Mouse (Mus musculus) midbrain, embryonic 15.5 days (tissue): ENCODE results near the gene Trim11. TPM values are rescaled to one million over a fixed set of nuclear protein-coding genes. Genes with fewer than 3 reads are reported as not detected.

Source experiments
- ATAC-seq: fragments of 200-750 bp; cut with Nextera tagmentation; replicated peaks from 2 replicates; pipeline ENCODE4 v1.8.0; 2017; ENCODE audit warnings: moderate TSS enrichment
- H3K27ac ChIP-seq: fragments of 300-500 bp; sonication (generic); 2 replicates; pipeline ENCODE4 v1.5.1; 2015; ENCODE audit warnings: mild to moderate bottlenecking, inconsistent platforms
- H3K27me3 ChIP-seq: fragments of 300-500 bp; sonication (generic); replicated peaks from 2 replicates; pipeline ENCODE4 v1.6.1; 2015; ENCODE audit warnings: inconsistent platforms
- H3K36me3 ChIP-seq: fragments of 300-500 bp; sonication (generic); replicated peaks from 2 replicates; pipeline ENCODE4 v1.6.1; 2015; ENCODE audit warnings: inconsistent platforms
- H3K4me1 ChIP-seq: fragments of 300-500 bp; sonication (generic); 2 replicates; pipeline ENCODE4 v1.6.1; 2015; ENCODE audit warnings: inconsistent platforms
- H3K4me2 ChIP-seq: fragments of 300-500 bp; sonication (generic); 2 replicates; pipeline ENCODE4 v1.6.1; 2015; ENCODE audit warnings: inconsistent platforms, mild to moderate bottlenecking, moderate library complexity
- H3K4me3 ChIP-seq: fragments of 300-500 bp; sonication (generic); 2 replicates; pipeline ENCODE4 v1.5.1; 2015; ENCODE audit warnings: mild to moderate bottlenecking, inconsistent platforms
- H3K9ac ChIP-seq: fragments of 300-500 bp; sonication (generic); 2 replicates; pipeline ENCODE4 v1.6.1; 2015; ENCODE audit warnings: mild to moderate bottlenecking, inconsistent platforms
- H3K9me3 ChIP-seq: fragments of 300-500 bp; sonication (generic); 2 replicates; pipeline ENCODE4 v1.6.1; 2016; ENCODE audit warnings: inconsistent platforms
- WGBS: fragments of 180-500 bp; shearing (Covaris S2); methylation state at CpG from one replicate; pipeline ENCODE4 v1.1.7; 2015; ENCODE audit warnings: mixed read lengths; 5-methylcytosine and 5-hydroxymethylcytosine counted together
- polyA plus RNA-seq: library from polyadenylated mRNA; unstranded; fragments of >200 nt; fragmentation: Nextera tagmentation; extraction: Ambion mirVana; gene quantifications from 2 replicates; pipeline ENCODE4 v1.2.1, GENCODE M21; 2015

The Trim11 gene
- polyA plus RNA-seq, 1 experiment from 2014 or later, result 22.1 TPM

DNA sequence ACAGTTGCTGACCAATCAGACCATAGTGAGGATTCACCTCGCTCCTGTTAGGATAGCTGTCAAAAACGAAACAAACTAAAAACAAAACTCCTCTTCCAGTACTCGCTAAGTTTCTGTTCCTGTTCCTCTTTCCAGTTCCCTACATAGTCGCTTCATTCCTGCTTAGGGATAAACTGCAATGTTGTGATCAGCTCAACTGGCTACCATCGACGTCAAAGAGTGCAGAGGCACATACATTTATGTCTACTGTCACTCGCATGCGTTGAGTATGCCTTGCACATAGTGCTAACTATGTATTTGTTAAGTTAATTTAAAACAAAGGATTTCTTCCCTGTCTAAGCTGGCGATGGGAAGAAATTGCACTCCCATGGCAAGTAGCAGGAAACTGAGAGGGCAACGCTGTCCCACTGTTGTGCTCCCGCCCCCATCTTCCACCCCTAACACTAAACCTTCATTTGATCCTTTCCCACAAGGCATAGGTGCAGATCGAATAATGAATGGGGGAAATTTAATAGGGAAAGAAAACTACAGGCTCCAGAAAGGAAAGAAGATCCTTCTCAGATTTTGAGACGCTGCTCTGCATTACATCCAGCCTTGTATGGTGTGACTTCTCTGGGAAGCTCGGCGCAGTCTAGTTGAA lies 18.6 kb upstream of the Trim11 start:
- 37% methylated on average over 15 of the region's 15 CpGs for WGBS
- peak overlapping the region; percentile 38 for H3K9ac ChIP-seq
- peak overlapping the region; percentile 80 for H3K27ac ChIP-seq
- ATAC-seq, result no peak
- H3K4me1 ChIP-seq, result peaks cover 39% of the 10 kb centered on the region
- H3K4me2 ChIP-seq, result peak overlapping the region; percentile 75
- no peaks in the 10 kb centered on the region for H3K36me3 ChIP-seq
- 0 out of 2 replicates have a peak, but pooled peaks cover 4% of the 10 kb centered on the region for H3K27me3 ChIP-seq
- no peaks in the 10 kb centered on the region for H3K9me3 ChIP-seq
- H3K4me3 ChIP-seq, result peak overlapping the region; percentile 52

DNA sequence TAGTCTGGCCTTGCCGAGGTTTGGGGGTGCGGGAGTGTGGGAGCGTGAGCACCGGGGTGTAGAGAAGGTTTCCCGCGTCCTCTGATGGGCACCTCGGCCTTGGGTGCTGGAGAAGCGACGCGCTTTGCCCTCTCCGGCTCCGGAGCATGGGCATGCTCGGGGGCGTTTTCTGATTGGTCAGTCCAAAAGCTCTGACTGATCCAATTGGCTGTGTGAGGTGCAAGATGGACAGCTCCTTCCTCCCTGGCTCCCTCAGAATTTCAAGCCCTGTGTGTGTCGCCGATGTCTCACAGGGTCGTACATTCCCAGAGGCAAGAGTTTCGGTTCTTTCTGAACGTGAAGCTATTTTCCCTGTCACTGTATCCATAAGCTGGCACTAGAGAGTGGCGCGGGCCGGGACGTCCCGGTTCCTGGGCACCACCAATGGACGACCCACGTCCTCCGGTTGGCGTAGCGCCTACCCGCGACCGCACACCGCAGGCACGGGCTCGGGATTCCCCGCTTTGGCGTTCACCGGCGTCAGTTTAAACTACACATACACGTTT lies 17.9 kb upstream of the Trim11 start:
- peak; percentile 87 for ATAC-seq
- H3K27ac ChIP-seq, result peak overlapping the region; percentile 80
- 5% methylated on average over 40 of the region's 40 CpGs for WGBS
- no peaks in the 10 kb centered on the region for H3K9me3 ChIP-seq
- H3K4me2 ChIP-seq, result peak overlapping the region; percentile 75
- peak overlapping the region; percentile 60 for H3K9ac ChIP-seq
- 0 out of 2 replicates have a peak, but pooled peaks cover 4% of the 10 kb centered on the region for H3K27me3 ChIP-seq
- no peaks in the 10 kb centered on the region for H3K36me3 ChIP-seq
- peak overlapping the region; percentile 52 for H3K4me3 ChIP-seq
- H3K4me1 ChIP-seq, result peaks cover 39% of the 10 kb centered on the region

DNA sequence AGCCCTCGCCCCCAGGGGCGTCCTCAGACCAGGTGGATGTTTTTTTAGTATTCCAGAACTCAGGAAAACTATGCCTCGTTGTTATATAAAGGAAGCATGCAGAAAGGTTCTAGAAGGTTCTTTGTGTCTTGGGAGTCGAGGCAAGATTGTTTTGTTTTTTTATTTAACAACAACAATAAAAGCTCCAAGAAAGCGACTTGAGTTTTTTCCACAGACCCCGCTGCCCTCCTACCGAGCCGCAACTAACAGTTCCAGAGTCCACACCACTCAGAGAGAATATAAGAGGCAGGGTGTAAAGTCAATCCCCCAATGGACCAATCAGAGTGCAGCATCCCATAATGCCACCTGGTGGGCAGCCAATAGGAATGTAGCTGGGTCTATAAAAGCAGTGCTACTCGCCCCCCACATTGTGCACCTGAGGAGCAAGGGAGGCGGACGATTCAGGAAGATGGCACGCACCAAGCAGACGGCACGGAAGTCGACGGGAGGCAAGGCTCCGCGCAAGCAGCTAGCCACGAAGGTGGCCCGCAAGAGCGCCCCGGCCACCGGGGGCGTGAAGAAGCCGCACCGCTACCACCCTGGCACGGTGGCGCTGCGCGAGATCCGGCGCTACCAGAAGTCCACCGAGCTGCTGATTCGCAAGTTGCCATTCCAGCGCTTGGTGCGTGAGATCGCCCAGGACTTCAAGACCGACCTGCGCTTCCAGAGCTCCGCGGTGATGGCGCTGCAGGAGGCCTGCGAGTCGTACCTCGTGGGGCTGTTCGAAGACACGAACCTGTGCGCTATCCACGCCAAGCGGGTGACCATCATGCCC lies 16.3 kb upstream of the Trim11 start:
- Histone ChIP-seq H3K27me3 (0 out of 2 replicates have a peak, but pooled peaks cover 4% of the 10 kb centered on the region), H3K4me3 (no peak overlapping the region), H3K27ac (no peak overlapping the region), H3K4me2 (no peak overlapping the region), H3K4me1 (peaks cover 35% of the 10 kb centered on the region), H3K36me3 (no peaks in the 10 kb centered on the region), H3K9ac (no peak overlapping the region), H3K9me3 (no peaks in the 10 kb centered on the region)
- WGBS, result 69% methylated on average over 50 of the region's 50 CpGs
- no peak for ATAC-seq

DNA sequence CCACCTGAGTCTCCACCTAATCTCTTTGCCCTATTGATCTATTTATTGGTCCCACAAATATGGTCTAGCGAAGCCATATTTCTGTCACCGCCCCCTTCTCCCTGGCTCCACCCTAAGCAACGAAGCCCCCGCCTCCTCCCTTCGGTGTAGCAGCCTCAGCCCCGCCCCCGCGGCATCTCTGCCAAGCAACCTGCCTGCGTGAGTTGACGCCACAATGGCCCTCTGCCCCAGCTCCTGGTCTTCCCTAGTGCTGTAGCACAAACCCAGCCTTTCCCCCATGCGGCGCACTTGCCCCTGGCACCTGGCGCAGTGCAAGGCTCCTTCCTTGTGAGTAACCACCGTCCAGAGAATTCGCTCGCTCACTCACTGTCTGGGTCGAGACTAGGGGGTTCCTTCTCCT lies 14.3 kb upstream of the Trim11 start:
- Histone ChIP-seq H3K27ac (no peak overlapping the region), H3K9ac (no peak overlapping the region), H3K4me1 (peaks cover 15% of the 10 kb centered on the region), H3K9me3 (no peaks in the 10 kb centered on the region), H3K36me3 (no peaks in the 10 kb centered on the region), H3K27me3 (0 out of 2 replicates have a peak, but pooled peaks cover 4% of the 10 kb centered on the region), H3K4me2 (no peak overlapping the region), H3K4me3 (no peak overlapping the region)
- WGBS, result 36% methylated on average over 17 of the region's 17 CpGs
- ATAC-seq, result no peak

DNA sequence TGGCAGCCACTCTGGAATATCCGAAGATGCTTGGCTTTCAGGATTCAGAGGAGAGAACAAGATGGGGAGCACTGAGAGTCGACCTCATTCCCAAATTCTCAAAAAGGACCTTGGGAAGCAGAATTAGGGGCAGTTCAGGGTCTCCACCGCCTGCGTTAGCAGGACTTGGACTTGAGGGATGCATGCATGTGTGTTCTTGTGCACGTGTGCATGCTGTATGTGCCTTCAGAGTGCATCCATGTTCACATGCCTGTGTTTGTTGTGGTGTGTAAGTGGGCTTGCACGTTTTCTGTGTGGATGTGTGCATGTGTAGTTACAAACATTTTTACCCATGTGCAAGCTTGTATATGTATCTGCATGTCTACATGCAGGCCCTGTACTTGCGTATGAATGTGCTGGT lies 13.7 kb upstream of the Trim11 start:
- WGBS, result 82% methylated on average over 7 of the region's 7 CpGs
- Histone ChIP-seq H3K36me3 (no peaks in the 10 kb centered on the region), H3K4me3 (no peak overlapping the region), H3K4me2 (no peak overlapping the region), H3K9me3 (no peaks in the 10 kb centered on the region), H3K27me3 (0 out of 2 replicates have a peak, but pooled peaks cover 4% of the 10 kb centered on the region), H3K4me1 (peaks cover 10% of the 10 kb centered on the region), H3K27ac (no peak overlapping the region), H3K9ac (no peak overlapping the region)
- no peak for ATAC-seq

DNA sequence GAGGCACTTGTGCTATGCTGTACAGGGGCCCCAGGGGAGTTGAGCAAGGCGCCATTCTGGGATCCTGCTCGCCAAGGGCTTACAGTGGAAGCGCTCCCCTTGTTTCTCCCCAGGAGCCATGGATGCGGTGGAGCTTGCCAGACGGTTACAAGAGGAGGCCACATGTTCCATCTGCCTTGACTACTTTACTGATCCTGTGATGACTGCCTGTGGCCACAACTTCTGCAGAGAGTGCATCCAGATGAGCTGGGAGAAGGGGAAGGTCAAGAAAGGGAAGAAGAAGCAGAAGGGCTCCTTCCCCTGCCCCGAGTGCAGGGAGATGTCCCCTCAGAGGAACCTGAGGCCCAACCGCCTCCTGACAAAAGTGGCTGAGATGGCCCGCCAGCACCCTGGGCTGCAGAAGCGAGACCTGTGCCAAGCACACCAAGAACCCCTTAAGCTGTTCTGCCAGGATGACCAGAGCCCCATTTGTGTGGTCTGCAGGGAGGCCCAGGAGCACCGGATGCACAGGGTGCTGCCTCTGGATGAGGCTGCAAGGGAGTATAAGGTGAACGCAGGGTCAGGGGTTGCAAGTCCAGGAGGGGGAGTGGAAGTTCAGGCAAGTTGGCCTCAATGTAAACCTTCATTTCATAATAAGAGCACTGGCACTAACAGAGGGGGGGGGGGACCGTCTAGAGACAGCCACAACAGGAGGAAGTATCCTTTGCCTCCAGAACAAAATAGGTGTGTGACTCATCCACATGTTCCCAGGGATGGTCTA lies 12.7 kb upstream of the Trim11 start:
- Histone ChIP-seq H3K9ac (no peak overlapping the region), H3K36me3 (no peaks in the 10 kb centered on the region), H3K4me3 (no peak overlapping the region), H3K9me3 (no peaks in the 10 kb centered on the region), H3K4me1 (peaks cover 3% of the 10 kb centered on the region; the same call in 1 of the 2 replicates), H3K27me3 (0 out of 2 replicates have a peak, but pooled peaks cover 4% of the 10 kb centered on the region), H3K4me2 (no peak overlapping the region), H3K27ac (no peak overlapping the region)
- 52% methylated on average over 12 of the region's 12 CpGs for WGBS
- ATAC-seq, result no peak

DNA sequence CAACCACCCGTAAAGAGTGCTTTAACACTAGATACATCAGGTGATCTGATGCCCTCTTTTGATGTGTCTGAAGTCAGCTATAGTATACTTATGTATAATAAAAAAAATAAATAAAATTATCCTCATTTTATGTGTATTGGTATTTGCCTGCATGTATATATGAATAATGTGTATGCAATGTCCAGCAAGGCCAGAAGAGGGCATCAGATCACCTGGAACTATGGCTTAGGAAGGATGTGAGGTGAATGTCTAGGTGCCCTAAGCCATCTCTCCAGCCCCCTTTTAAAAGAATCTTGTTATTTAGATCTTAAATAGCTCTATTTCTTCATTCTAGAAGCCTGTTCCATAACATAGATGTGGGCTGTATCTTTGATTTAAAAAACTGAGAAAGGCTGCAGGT lies 10.5 kb upstream of the Trim11 start:
- ATAC-seq, result no peak
- H3K4me1 ChIP-seq, result peaks cover 3% of the 10 kb centered on the region; the same call in 1 of the 2 replicates
- WGBS, result 95% methylated on average over 1 of the region's 1 CpGs
- H3K4me3 ChIP-seq, result no peak overlapping the region
- no peaks in the 10 kb centered on the region for H3K9me3 ChIP-seq
- H3K4me2 ChIP-seq, result no peak overlapping the region
- 0 out of 2 replicates have a peak, but pooled peaks cover 4% of the 10 kb centered on the region for H3K27me3 ChIP-seq
- H3K27ac ChIP-seq, result no peak overlapping the region
- no peak overlapping the region for H3K9ac ChIP-seq
- H3K36me3 ChIP-seq, result 0 out of 2 replicates have a peak, but pooled peaks cover 5% of the 10 kb centered on the region

DNA sequence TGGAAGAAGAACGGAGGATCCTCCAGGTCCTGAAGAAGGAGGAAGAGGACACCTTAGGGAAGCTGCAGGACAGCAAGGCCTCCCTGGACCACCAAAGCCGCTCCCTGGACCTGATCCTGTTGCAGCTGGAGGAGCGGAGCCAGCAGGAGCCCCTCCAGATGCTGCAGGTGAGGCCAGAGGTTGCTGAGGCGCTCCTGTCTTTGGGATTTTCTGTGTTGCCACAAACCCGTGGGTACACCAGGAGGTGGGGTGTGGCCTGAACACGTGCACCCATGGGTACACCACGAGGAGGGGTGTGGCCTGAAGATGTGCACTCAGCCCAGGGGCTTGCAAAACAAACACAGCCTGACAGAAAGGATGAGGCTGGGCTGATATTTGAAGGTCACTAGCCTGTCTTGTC lies 9.3 kb upstream of the Trim11 start:
- H3K4me1 ChIP-seq, result peaks cover 2% of the 10 kb centered on the region; the same call in 1 of the 2 replicates
- ATAC-seq, result no peak
- H3K9me3 ChIP-seq, result no peaks in the 10 kb centered on the region
- no peaks in the 10 kb centered on the region for H3K27me3 ChIP-seq
- H3K9ac ChIP-seq, result no peak overlapping the region
- no peak overlapping the region for H3K4me3 ChIP-seq
- WGBS, result 76% methylated on average over 7 of the region's 7 CpGs
- H3K27ac ChIP-seq, result no peak overlapping the region
- H3K36me3 ChIP-seq, result 0 out of 2 replicates have a peak, but pooled peaks cover 5% of the 10 kb centered on the region
- no peak overlapping the region for H3K4me2 ChIP-seq

DNA sequence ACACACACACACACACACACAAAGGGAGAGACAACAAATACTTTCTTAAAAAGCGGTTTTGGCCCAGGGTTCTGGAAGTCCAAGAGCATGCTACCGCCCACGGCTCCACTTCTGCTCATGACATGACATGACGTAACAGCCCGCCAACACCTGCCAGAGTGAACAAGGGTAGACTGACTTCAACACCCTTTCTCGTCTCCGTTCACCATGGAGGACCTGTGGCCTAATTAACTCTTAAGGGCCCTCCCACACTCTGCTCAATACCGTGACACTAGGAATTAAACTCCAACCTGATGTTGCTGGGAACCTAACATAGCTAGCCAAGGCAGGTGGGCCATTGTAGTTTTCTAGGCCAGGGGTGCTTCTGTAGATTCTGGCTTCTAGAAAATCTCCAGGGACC lies 8.9 kb upstream of the Trim11 start:
- Histone ChIP-seq H3K36me3 (0 out of 2 replicates have a peak, but pooled peaks cover 5% of the 10 kb centered on the region), H3K4me3 (no peak overlapping the region), H3K27ac (no peak overlapping the region), H3K9me3 (no peaks in the 10 kb centered on the region), H3K9ac (no peak overlapping the region), H3K27me3 (no peaks in the 10 kb centered on the region), H3K4me2 (no peak overlapping the region), H3K4me1 (no peaks in the 10 kb centered on the region)
- WGBS, result 94% methylated on average over 8 of the region's 8 CpGs
- ATAC-seq, result no peak

DNA sequence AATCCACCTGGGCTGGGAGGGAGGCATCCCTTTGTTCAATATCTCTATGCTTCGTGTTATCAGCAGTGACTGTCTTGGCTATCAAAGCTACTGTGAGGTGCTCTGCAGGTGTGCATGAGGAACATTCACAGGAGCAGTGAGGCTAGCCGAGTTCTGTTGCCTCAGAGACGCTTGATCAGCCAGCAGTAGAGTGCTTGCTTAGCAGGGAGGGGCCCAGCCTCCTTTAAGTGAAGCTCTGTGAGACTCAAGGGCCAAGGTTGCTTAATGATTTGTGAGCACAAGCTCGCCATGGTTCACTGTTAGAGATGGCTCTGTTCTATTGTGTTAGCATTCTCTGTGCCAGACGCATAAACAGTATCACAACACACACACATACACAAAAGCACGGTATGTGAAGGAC lies 8.2 kb upstream of the Trim11 start:
- no peak for ATAC-seq
- 78% methylated on average over 6 of the region's 6 CpGs for WGBS
- no peaks in the 10 kb centered on the region for H3K9me3 ChIP-seq
- no peak overlapping the region for H3K27ac ChIP-seq
- no peak overlapping the region for H3K4me3 ChIP-seq
- H3K27me3 ChIP-seq, result no peaks in the 10 kb centered on the region
- H3K4me1 ChIP-seq, result no peaks in the 10 kb centered on the region
- 0 out of 2 replicates have a peak, but pooled peaks cover 5% of the 10 kb centered on the region for H3K36me3 ChIP-seq
- no peak overlapping the region for H3K9ac ChIP-seq
- no peak overlapping the region for H3K4me2 ChIP-seq

DNA sequence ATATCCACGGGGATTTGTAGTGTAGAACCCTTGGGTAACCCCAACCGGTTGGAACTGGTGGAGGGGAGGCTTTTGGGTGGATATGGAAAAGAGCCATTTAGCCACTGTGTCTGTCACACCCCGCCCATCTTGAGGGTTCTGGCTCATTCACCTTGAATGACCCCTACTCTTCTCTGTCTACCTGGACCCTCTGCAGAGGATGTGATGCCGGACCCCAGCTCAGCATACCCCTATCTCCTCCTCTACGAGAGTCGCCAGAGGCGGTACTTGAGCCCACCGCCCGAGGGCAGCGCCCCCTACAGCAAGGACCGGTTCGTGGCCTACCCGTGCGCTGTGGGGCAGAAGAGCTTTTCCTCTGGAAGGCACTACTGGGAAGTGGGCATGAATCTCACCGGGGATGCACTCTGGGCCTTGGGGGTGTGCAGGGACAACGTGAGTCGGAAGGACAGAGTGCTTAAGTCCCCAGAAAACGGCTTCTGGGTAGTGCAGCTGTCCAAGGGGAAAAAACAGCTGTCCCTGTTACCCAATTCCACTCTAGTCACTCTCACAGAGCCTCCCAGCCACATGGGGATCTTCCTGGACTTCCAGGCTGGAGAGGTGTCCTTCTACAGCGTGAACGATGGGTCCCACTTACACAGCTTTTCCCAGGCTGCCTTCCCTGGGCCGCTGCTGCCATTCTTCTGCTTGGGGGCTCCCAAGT lies 6.9 kb upstream of the Trim11 start:
- 90% methylated on average over 21 of the region's 21 CpGs for WGBS
- no peak overlapping the region for H3K4me2 ChIP-seq
- H3K36me3 ChIP-seq, result 0 out of 2 replicates have a peak, but pooled peaks cover 5% of the 10 kb centered on the region
- H3K9ac ChIP-seq, result no peak overlapping the region
- no peak for ATAC-seq
- no peak overlapping the region for H3K27ac ChIP-seq
- H3K4me1 ChIP-seq, result peaks cover 8% of the 10 kb centered on the region
- no peak overlapping the region for H3K4me3 ChIP-seq
- no peaks in the 10 kb centered on the region for H3K9me3 ChIP-seq
- no peaks in the 10 kb centered on the region for H3K27me3 ChIP-seq
